Mouse (Mus musculus) hindbrain, embryonic 12.5 days (tissue): Measurements from ENCODE around the gene Srsf9. TPM values are rescaled to one million over a fixed set of nuclear protein-coding genes. Genes with fewer than 3 reads are reported as not detected.

Source experiments
- polyA plus RNA-seq: library from polyadenylated mRNA; unstranded; fragments of >200 nt; fragmentation: Nextera tagmentation; extraction: Ambion mirVana; gene quantifications from 2 replicates; pipeline ENCODE4 v1.2.1, GENCODE M21; 2016

Srsf9 gene
- polyA plus RNA-seq, 1 experiment from 2014 or later = 309 TPM

Other genes with a start within 250 kb of the Srsf9 start
- 22.3 and 30.3 TPM in 2 replicates for gene Gm10401, start 228.9 kb upstream of the Srsf9 start, polyA plus RNA-seq
- 38.7 and 41.9 TPM in 2 replicates for gene Acads, start 207.8 kb upstream of the Srsf9 start, polyA plus RNA-seq
- gene Unc119b, start 192.2 kb upstream of the Srsf9 start, polyA plus RNA-seq = 57.5 and 62.0 TPM in 2 replicates
- 65.0 and 72.9 TPM in 2 replicates for gene Mlec, start 169.0 kb upstream of the Srsf9 start, polyA plus RNA-seq
- gene Cabp1, start 132.8 kb upstream of the Srsf9 start, polyA plus RNA-seq = 10.3 and 10.5 TPM in 2 replicates
- gene Pop5, start 91.3 kb upstream of the Srsf9 start, polyA plus RNA-seq = 78.6 and 90.5 TPM in 2 replicates
- 197 and 202 TPM in 2 replicates for gene Rnf10, start 54.3 kb upstream of the Srsf9 start, polyA plus RNA-seq
- gene Coq5, start 47.5 kb upstream of the Srsf9 start, polyA plus RNA-seq = 48.1 and 51.3 TPM in 2 replicates
- 1,295 and 1,383 TPM in 2 replicates for gene Dynll1, start 26.2 kb upstream of the Srsf9 start, polyA plus RNA-seq
- gene Gatc, start 14.0 kb downstream of the Srsf9 start, polyA plus RNA-seq = 31.6 and 38.6 TPM in 2 replicates
- gene Triap1, start 14.0 kb downstream of the Srsf9 start, polyA plus RNA-seq = 49.5 and 54.5 TPM in 2 replicates
- gene Cox6a1, start 21.8 kb downstream of the Srsf9 start, polyA plus RNA-seq = 728 and 823 TPM in 2 replicates
- gene Msi1, start 102.4 kb downstream of the Srsf9 start, polyA plus RNA-seq = 128 and 131 TPM in 2 replicates
- gene Pla2g1b, start 139.1 kb downstream of the Srsf9 start, polyA plus RNA-seq = not detected in 2 replicates
- 23.1 and 24.7 TPM in 2 replicates for gene Sirt4, start 157.5 kb downstream of the Srsf9 start, polyA plus RNA-seq
- gene Pxn, start 179.5 kb downstream of the Srsf9 start, polyA plus RNA-seq = 34.0 and 39.2 TPM in 2 replicates
- gene Rplp0, start 232.3 kb downstream of the Srsf9 start, polyA plus RNA-seq = 819 and 900 TPM in 2 replicates
- gene Gcn1l1, start 238.1 kb downstream of the Srsf9 start, polyA plus RNA-seq = 57.6 and 62.5 TPM in 2 replicates